Mouse (Mus musculus): ENCODE results near the gene Glt28d2. TPM values are rescaled to one million over a fixed set of nuclear protein-coding genes. Genes with fewer than 3 reads are reported as not detected.

Glt28d2 gene
- total and polyA plus RNA-seq, 3 experiments = not detected

GRCm38 (mm10) chr3:85886636-85887238 lies 579 bp downstream of the Glt28d2 start:
- DNase-seq (ENCODE audit: low spot score) (no peak), ATAC-seq (ENCODE audit: extremely low read depth, insufficient number of reproducible peaks, low FRiP score, poor library complexity, severe bottlenecking) (no peak)
- no peaks in the 10 kb centered on the region for H3K9me3 ChIP-seq (replicated peaks)
- H3K4me3 ChIP-seq (ENCODE audit: low read depth, low read length) = peak overlapping the region; percentile 59; the same call in 1 of the 2 replicates
- TF ChIP-seq POLR2AphosphoS5 (IDR thresholded peaks at IDR 0.05; ENCODE audit: insufficient replicate concordance, low read depth, low read length) = no peak
- no peak for TF ChIP-seq GATA1 (IDR thresholded peaks at IDR 0.05; ENCODE audit: borderline replicate concordance, low read length)
- H3K4me1 ChIP-seq (ENCODE audit: insufficient read depth, low read depth, low read length) = peaks cover 13% of the 10 kb centered on the region
- H3K36me3 ChIP-seq (replicated peaks) = no peaks in the 10 kb centered on the region
- peaks cover 10% of the 10 kb centered on the region for H3K27me3 ChIP-seq (ENCODE audit: insufficient read depth, low read length)

DNA sequence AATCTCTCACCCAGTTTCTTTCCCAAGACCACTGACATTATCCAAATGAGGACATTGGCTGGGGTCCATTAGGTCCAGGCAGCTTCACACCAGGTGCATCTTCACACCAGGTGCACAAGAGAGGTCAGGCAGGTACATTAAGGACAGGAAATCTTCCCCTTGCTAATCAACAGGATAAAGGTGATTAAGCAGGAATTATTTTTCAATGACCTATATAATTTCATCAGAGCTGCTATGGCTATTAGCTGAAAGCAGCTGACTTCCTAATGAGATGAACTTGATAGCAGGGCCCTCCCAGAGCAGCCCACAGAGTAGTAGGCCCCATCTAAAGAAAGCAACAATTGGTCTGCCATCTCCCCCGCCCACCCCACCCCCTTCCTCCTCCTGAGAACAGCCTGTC lies 1.4 kb downstream of the Glt28d2 start:
- DNase-seq (ENCODE audit: low spot score) = no peak
- Histone ChIP-seq H3K9me3 (replicated peaks) (no peaks in the 10 kb centered on the region), H3K36me3 (replicated peaks) (no peaks in the 10 kb centered on the region), H3K4me3 (ENCODE audit: low read depth, low read length) (no peak overlapping the region), H3K27me3 (ENCODE audit: insufficient read depth, low read length) (peaks cover 10% of the 10 kb centered on the region), H3K4me1 (ENCODE audit: insufficient read depth, low read depth, low read length) (peaks cover 13% of the 10 kb centered on the region)
- TF ChIP-seq TAL1 (conservative IDR thresholded peaks at IDR 0.05; ENCODE audit: low read depth, low read length) = no peak
- no peak for TF ChIP-seq GATA2 (IDR thresholded peaks at IDR 0.05; ENCODE audit: borderline replicate concordance, low read depth, low read length)
- TF ChIP-seq GATA1 (IDR thresholded peaks at IDR 0.05; ENCODE audit: borderline replicate concordance, low read length) = no peak
- no peak for TF ChIP-seq POLR2AphosphoS5 (IDR thresholded peaks at IDR 0.05; ENCODE audit: insufficient replicate concordance, low read depth, low read length)
- no peak for TF ChIP-seq CTCF (IDR thresholded peaks at IDR 0.05; ENCODE audit: low read depth, low read length)
- ATAC-seq (ENCODE audit: extremely low read depth, insufficient number of reproducible peaks, low FRiP score, poor library complexity, severe bottlenecking) = no peak

DNA sequence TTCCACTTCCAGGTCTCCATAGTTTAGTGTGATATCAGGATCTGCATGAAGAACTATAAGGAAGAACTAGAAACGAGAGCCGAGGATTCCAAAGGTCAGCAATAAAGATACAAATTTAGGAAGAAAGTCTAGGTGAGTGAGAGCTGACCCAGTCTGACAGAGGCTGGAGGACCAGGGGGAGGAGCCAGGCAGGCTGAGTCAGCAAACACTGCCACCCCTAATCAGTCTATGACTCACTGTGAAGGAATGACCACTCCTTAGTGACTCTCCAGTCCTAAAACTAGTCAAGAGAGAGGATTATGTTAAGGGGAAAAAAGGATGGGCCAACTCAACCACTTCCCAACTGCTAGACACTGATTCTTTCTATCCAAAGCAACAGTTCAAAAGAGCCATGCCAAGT lies 6.6 kb downstream of the Glt28d2 start:
- H3K9me3 ChIP-seq (replicated peaks) = no peaks in the 10 kb centered on the region
- H3K36me3 ChIP-seq (replicated peaks) = no peaks in the 10 kb centered on the region
- TF ChIP-seq GATA1 (IDR thresholded peaks at IDR 0.05; ENCODE audit: borderline replicate concordance, low read length) = no peak
- no peak for TF ChIP-seq TAL1 (conservative IDR thresholded peaks at IDR 0.05; ENCODE audit: low read depth, low read length)
- TF ChIP-seq CTCF (IDR thresholded peaks at IDR 0.05; ENCODE audit: low read depth, low read length) = no peak
- TF ChIP-seq GATA2 (IDR thresholded peaks at IDR 0.05; ENCODE audit: borderline replicate concordance, low read depth, low read length) = no peak
- H3K4me1 ChIP-seq (ENCODE audit: insufficient read depth, low read depth, low read length) = no peaks in the 10 kb centered on the region
- H3K27me3 ChIP-seq (ENCODE audit: insufficient read depth, low read length) = peaks cover 3% of the 10 kb centered on the region; the same call in 1 of the 2 replicates
- ATAC-seq (ENCODE audit: extremely low read depth, insufficient number of reproducible peaks, low FRiP score, poor library complexity, severe bottlenecking) (no peak), DNase-seq (ENCODE audit: low spot score) (no peak)
- H3K4me3 ChIP-seq (ENCODE audit: low read depth, low read length) = no peak overlapping the region

DNA sequence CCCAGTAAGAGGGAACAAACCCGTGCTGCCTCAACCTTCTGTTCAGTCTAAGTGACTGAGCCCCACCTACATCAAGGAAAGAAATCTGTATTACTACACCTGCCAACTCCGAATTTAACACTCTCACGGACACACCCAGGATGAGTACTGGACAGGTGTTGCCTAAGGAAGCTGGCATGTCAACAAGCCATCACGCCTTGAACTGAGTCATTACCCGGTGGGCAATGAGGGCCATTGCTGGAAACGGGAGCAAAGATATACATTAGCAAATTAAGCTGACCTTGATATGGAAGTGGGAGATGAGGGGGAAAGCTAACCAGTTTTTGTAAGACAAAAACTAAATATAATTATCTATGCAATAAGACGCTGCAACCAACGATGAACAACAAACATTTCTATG lies 7.2 kb downstream of the Glt28d2 start:
- Histone ChIP-seq H3K9me3 (replicated peaks) (no peaks in the 10 kb centered on the region), H3K27me3 (ENCODE audit: insufficient read depth, low read length) (peaks cover 3% of the 10 kb centered on the region; the same call in 1 of the 2 replicates), H3K4me1 (ENCODE audit: insufficient read depth, low read depth, low read length) (no peaks in the 10 kb centered on the region), H3K4me3 (ENCODE audit: low read depth, low read length) (no peak overlapping the region), H3K36me3 (replicated peaks) (no peaks in the 10 kb centered on the region)
- ATAC-seq (ENCODE audit: extremely low read depth, insufficient number of reproducible peaks, low FRiP score, poor library complexity, severe bottlenecking) (no peak), DNase-seq (ENCODE audit: low spot score) (no peak)
- TF ChIP-seq CTCF (IDR thresholded peaks at IDR 0.05; ENCODE audit: low read depth, low read length) (no peak), GATA1 (IDR thresholded peaks at IDR 0.05; ENCODE audit: borderline replicate concordance, low read length) (no peak), POLR2AphosphoS5 (IDR thresholded peaks at IDR 0.05; ENCODE audit: insufficient replicate concordance, low read depth, low read length) (no peak), GATA2 (IDR thresholded peaks at IDR 0.05; ENCODE audit: borderline replicate concordance, low read depth, low read length) (no peak), TAL1 (conservative IDR thresholded peaks at IDR 0.05; ENCODE audit: low read depth, low read length) (no peak)

DNA sequence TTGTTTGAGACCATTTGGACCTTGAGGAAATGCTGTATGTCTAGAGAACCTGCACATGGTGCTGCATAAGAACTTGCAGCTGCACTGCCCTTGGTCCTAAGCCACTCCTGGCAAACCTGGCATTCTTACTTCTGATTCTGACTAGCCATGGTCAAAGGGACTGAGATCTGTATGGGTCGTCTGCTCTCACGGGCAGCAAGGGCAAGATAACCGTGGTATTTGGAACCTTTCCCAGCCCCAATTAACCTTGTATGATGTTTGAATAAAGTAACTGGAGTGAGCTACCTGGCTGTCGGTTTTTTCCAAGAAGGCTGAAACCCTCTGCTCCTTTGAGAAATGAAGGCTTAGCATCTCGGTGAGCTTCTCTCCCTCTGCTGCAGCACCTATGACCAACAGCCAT lies 8.4 kb downstream of the Glt28d2 start:
- Histone ChIP-seq H3K4me1 (ENCODE audit: insufficient read depth, low read depth, low read length) (no peaks in the 10 kb centered on the region), H3K27me3 (ENCODE audit: insufficient read depth, low read length) (peaks cover 3% of the 10 kb centered on the region; the same call in 1 of the 2 replicates), H3K4me3 (ENCODE audit: low read depth, low read length) (no peak overlapping the region), H3K9me3 (replicated peaks) (no peaks in the 10 kb centered on the region), H3K36me3 (replicated peaks) (no peaks in the 10 kb centered on the region)
- DNase-seq (ENCODE audit: low spot score) (no peak), ATAC-seq (ENCODE audit: extremely low read depth, insufficient number of reproducible peaks, low FRiP score, poor library complexity, severe bottlenecking) (no peak)
- no peak for TF ChIP-seq CTCF (IDR thresholded peaks at IDR 0.05; ENCODE audit: low read depth, low read length)
- TF ChIP-seq GATA1 (IDR thresholded peaks at IDR 0.05; ENCODE audit: borderline replicate concordance, low read length) = no peak
- no peak for TF ChIP-seq POLR2AphosphoS5 (IDR thresholded peaks at IDR 0.05; ENCODE audit: insufficient replicate concordance, low read depth, low read length)
- no peak for TF ChIP-seq TAL1 (conservative IDR thresholded peaks at IDR 0.05; ENCODE audit: low read depth, low read length)
- TF ChIP-seq GATA2 (IDR thresholded peaks at IDR 0.05; ENCODE audit: borderline replicate concordance, low read depth, low read length) = no peak

DNA sequence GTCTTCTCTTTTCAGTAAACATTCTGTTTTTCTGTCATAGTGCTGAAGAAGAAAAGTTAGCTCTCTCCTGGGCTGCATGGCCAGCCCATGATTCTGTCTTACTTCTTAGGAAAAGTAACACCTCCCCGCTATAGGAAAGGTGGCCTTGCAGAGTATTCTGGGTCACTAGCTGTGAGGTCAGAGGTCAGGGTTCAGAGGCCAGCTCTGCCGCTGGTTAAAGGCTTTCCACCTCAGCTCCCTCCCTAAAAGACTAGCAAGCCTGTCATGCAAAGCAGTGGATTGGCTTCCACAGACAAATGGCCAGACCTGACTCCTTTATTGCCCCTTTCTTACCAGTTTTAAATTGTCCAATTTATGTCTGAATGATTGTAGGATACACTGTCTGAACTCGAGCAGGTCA lies 23.3 kb downstream of the Glt28d2 start:
- H3K4me3 ChIP-seq (ENCODE audit: low read depth, low read length) = no peak overlapping the region
- 0 out of 2 replicates have a peak, but pooled peaks cover 2% of the 10 kb centered on the region for H3K9me3 ChIP-seq (replicated peaks)
- H3K27me3 ChIP-seq (ENCODE audit: insufficient read depth, low read length) = no peaks in the 10 kb centered on the region
- no peaks in the 10 kb centered on the region for H3K36me3 ChIP-seq (replicated peaks)
- ATAC-seq (ENCODE audit: extremely low read depth, insufficient number of reproducible peaks, low FRiP score, poor library complexity, severe bottlenecking) (no peak), DNase-seq (ENCODE audit: low spot score) (no peak)
- no peak for TF ChIP-seq CTCF (IDR thresholded peaks at IDR 0.05; ENCODE audit: low read depth, low read length)
- TF ChIP-seq GATA1 (IDR thresholded peaks at IDR 0.05; ENCODE audit: borderline replicate concordance, low read length) = no peak
- no peak for TF ChIP-seq GATA2 (IDR thresholded peaks at IDR 0.05; ENCODE audit: borderline replicate concordance, low read depth, low read length)
- TF ChIP-seq TAL1 (conservative IDR thresholded peaks at IDR 0.05; ENCODE audit: low read depth, low read length) = no peak
- TF ChIP-seq POLR2AphosphoS5 (IDR thresholded peaks at IDR 0.05; ENCODE audit: insufficient replicate concordance, low read depth, low read length) = no peak
- H3K4me1 ChIP-seq (ENCODE audit: insufficient read depth, low read depth, low read length) = no peaks in the 10 kb centered on the region
